Mouse (Mus musculus) bone marrow macrophage, adult 2 months (primary cell): ENCODE results near the gene Zfp985.

Experiments used
- CTCF ChIP-seq: IDR thresholded peaks from 2 replicates; pipeline ENCODE4 v1.5.1; 2012; ENCODE audit warnings: low read depth, mild to moderate bottlenecking, low read length, moderate library complexity
- POLR2A ChIP-seq: IDR thresholded peaks from 2 replicates; pipeline ENCODE4 v1.6.1; 2012; ENCODE audit warnings: mild to moderate bottlenecking, low read depth, low read length, borderline replicate concordance

DNA sequence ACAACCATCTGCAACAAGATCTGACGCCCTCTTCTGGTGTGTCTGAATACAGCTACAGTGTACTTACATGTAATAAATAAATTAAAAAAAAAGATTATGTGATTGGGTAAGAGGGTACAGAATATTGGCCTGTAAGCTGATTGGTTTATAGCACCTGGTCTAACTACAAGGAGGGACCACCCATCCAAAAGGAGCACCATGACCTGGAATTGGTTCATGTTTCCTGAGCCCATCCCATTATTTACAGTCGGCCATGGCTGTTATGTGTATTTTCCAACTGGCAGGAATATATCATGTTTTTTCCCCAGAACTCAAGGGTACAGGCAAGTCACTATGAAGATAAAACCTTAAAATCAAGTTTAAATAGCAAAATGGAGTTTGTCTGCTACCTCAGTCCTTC is 45.8 kb downstream of the Zfp985 start:
- TF ChIP-seq POLR2A (no peak), CTCF (no peak)
